Mouse (Mus musculus): ENCODE data around the gene Tigit.

Gene Tigit

GRCm38 (mm10) chr16:43619277-43619676, 44.7 kb downstream of the Tigit start:
- DNase-seq (ENCODE audit: low read depth, low spot score): no peak

- no peak for DNase-seq (ENCODE audit: low read depth, low spot score)
Measured at GRCm38 (mm10) chr16:43618286-43618685, 45.7 kb downstream of the Tigit start.

- no peak for DNase-seq (ENCODE audit: low read depth, low spot score)
Measured at GRCm38 (mm10) chr16:43617346-43617745, 46.6 kb downstream of the Tigit start.

- DNase-seq (ENCODE audit: low read depth, low spot score): no peak
Measured at GRCm38 (mm10) chr16:43616348-43616747, 47.6 kb downstream of the Tigit start.

- DNase-seq (ENCODE audit: low read depth, low spot score): no peak
Measured at GRCm38 (mm10) chr16:43610375-43610774, 53.6 kb downstream of the Tigit start.

- no peak for DNase-seq (ENCODE audit: low read depth, low spot score)
Measured at GRCm38 (mm10) chr16:43608066-43608465, 55.9 kb downstream of the Tigit start.

GRCm38 (mm10) chr16:43607086-43607485, 56.9 kb downstream of the Tigit start:
- DNase-seq (ENCODE audit: low read depth, low spot score): no peak

- DNase-seq (ENCODE audit: low read depth, low spot score): no peak
Measured at GRCm38 (mm10) chr16:43604399-43605013, 59.4 kb downstream of the Tigit start.

GRCm38 (mm10) chr16:43603591-43604141, 60.3 kb downstream of the Tigit start:
- DNase-seq (ENCODE audit: low read depth, low spot score): peak; percentile 11

- no peak for DNase-seq (ENCODE audit: low read depth, low spot score)
Measured at GRCm38 (mm10) chr16:43602573-43602972, 61.4 kb downstream of the Tigit start.

GRCm38 (mm10) chr16:43599707-43600106, 64.2 kb downstream of the Tigit start:
- DNase-seq (ENCODE audit: low read depth, low spot score): no peak

Measured in embryo, embryonic 11.5 days (tissue).